Mouse (Mus musculus): ENCODE data around the gene Hist1h3i.

The Hist1h3i gene

GRCm38 (mm10) chr13:21734010-21734905, 48.9 kb downstream of the Hist1h3i start:
- peak; percentile 96 for DNase-seq (ENCODE audit: low read depth, low spot score)

GRCm38 (mm10) chr13:21733466-21733865, 49.7 kb downstream of the Hist1h3i start:
- peak; percentile 52 for DNase-seq (ENCODE audit: low read depth, low spot score)
